8 mouse cellular contexts compared by ENCODE assay signal in genomic region chr4:35156751-35157611, GRCm38 (mm10). TPM values are rescaled to one million over a fixed set of nuclear protein-coding genes. Genes with fewer than 3 reads are reported as not detected.
A peak's percentile ranks its signal among the peaks of the same experiment; 100 is the strongest.
DNase-seq lines count a peak whose midpoint lies in the region; ATAC-seq and TF ChIP-seq lines count a peak whose summit lies in the region.

Gene Mob3b (minus strand): TSS chr4:35157484.

- no peaks in the 10 kb centered on the region for H3K9me3 ChIP-seq in forebrain, embryonic 14.5 days (replicated peaks; ENCODE audit: control insufficient read depth, low read length)
- no peaks in the 10 kb centered on the region for H3K9me3 ChIP-seq in liver, postnatal 0 days (ENCODE audit: low read length)
- H3K9me3 ChIP-seq in neural tube, embryonic 13.5 days, result no peaks in the 10 kb centered on the region

- peak within 1 kb of the TSS; percentile 60 for H3K9ac ChIP-seq in forebrain, embryonic 14.5 days (ENCODE audit: low read length)
- H3K9ac ChIP-seq in liver, postnatal 0 days (replicated peaks), result peak within 1 kb of the TSS; percentile 75
- H3K9ac ChIP-seq in neural tube, embryonic 13.5 days, result peak within 1 kb of the TSS; percentile 72

- TF ChIP-seq EP300 in liver, postnatal 0 days (IDR thresholded peaks at IDR 0.05; ENCODE audit: low read depth), result no peak

- intact Hi-C loops in heart, postnatal 14 days (cut with DNase I), result loop anchor here (1.0 to 5.0 kb wide), 4 partner anchors 40 to 199 kb away; no protein-coding TSS in a partner anchor

- H3K4me3 ChIP-seq in forebrain, embryonic 14.5 days (ENCODE audit: low read depth, low read length), result peak within 1 kb of the TSS; percentile 53
- H3K4me3 ChIP-seq in liver, postnatal 0 days (ENCODE audit: low read depth, low read length), result peak within 1 kb of the TSS; percentile 71
- peak within 1 kb of the TSS; percentile 59 for H3K4me3 ChIP-seq in neural tube, embryonic 13.5 days
- H3K4me3 ChIP-seq in testis, adult 2 months (ENCODE audit: control insufficient read depth, low read depth, low read length), result peak within 1 kb of the TSS; percentile 85

- DNase-seq in CD8-positive naive resting alpha-beta T cell, adult 2 months (ENCODE audit: low read depth in 2 of 2, low spot score in 2 of 2), result peak; percentile 81 to 88
- DNase-seq in forebrain, embryonic 14.5 days (ENCODE audit: low spot score), result peak; percentile 86
- DNase-seq in heart, postnatal 14 days, result peak; percentile 89 to 93
- peak; percentile 73 for DNase-seq in large intestine, adult 2 months (ENCODE audit: low read depth, low spot score)
- peak; percentile 89 for DNase-seq in liver, postnatal 0 days

- no peaks in the 10 kb centered on the region for H3K36me3 ChIP-seq in forebrain, embryonic 14.5 days (ENCODE audit: control insufficient read depth, insufficient read depth, low read length)
- no peaks in the 10 kb centered on the region for H3K36me3 ChIP-seq in liver, postnatal 0 days (replicated peaks; ENCODE audit: insufficient read depth, low read length)
- no peaks in the 10 kb centered on the region for H3K36me3 ChIP-seq in neural tube, embryonic 13.5 days
- no peaks in the 10 kb centered on the region for H3K36me3 ChIP-seq in testis, adult 2 months (ENCODE audit: control insufficient read depth, insufficient read depth, low read length)

- ATAC-seq in cerebellum, adult (ENCODE audit: insufficient number of reproducible peaks, low FRiP score, low TSS enrichment), result peak; percentile 83
- peak; percentile 91 for ATAC-seq in forebrain, embryonic 14.5 days
- peak; percentile 61 for ATAC-seq in liver, postnatal 0 days
- ATAC-seq in neural tube, embryonic 13.5 days (ENCODE audit: low read depth), result peak; percentile 89

- TF ChIP-seq CTCF in liver, postnatal 0 days (IDR thresholded peaks at IDR 0.05; ENCODE audit: low read depth), result peak; percentile 90
- peak; percentile 57; the same call in 1 of the 2 replicates for TF ChIP-seq CTCF in testis, adult 2 months (IDR thresholded peaks at IDR 0.05; ENCODE audit: control insufficient read depth, insufficient read depth, insufficient replicate concordance, low read depth, low read length)

- H3K4me2 ChIP-seq in forebrain, embryonic 14.5 days (ENCODE audit: low read length), result peak within 1 kb of the TSS; percentile 79
- H3K4me2 ChIP-seq in liver, postnatal 0 days (ENCODE audit: low read depth, low read length), result peak within 1 kb of the TSS; percentile 77
- H3K4me2 ChIP-seq in neural tube, embryonic 13.5 days, result peak within 1 kb of the TSS; percentile 97

- 0 out of 2 replicates have a peak, but pooled peaks cover 3% of the 10 kb centered on the region for H3K27me3 ChIP-seq in forebrain, embryonic 14.5 days (replicated peaks; ENCODE audit: control insufficient read depth, insufficient read depth, low read length)
- H3K27me3 ChIP-seq in liver, postnatal 0 days (ENCODE audit: insufficient read depth, low read length), result no peaks in the 10 kb centered on the region
- H3K27me3 ChIP-seq in neural tube, embryonic 13.5 days, result 0 out of 2 replicates have a peak, but pooled peaks cover 5% of the 10 kb centered on the region
- H3K27me3 ChIP-seq in testis, adult 2 months (ENCODE audit: control insufficient read depth, insufficient read depth, low read length), result 0 out of 2 replicates have a peak, but pooled peaks cover 2% of the 10 kb centered on the region

- peaks cover 5% of the 10 kb centered on the region; the same call in 1 of the 2 replicates for H3K4me1 ChIP-seq in forebrain, embryonic 14.5 days (ENCODE audit: control insufficient read depth, insufficient read depth, low read length)
- H3K4me1 ChIP-seq in liver, postnatal 0 days (ENCODE audit: insufficient read depth), result peaks cover 18% of the 10 kb centered on the region
- peaks cover 15% of the 10 kb centered on the region for H3K4me1 ChIP-seq in neural tube, embryonic 13.5 days (replicated peaks)
- H3K4me1 ChIP-seq in testis, adult 2 months (ENCODE audit: control insufficient read depth, insufficient read depth, low read length), result peaks cover 19% of the 10 kb centered on the region

- TF ChIP-seq POLR2A in testis, adult 2 months (IDR thresholded peaks at IDR 0.05; ENCODE audit: control insufficient read depth, low read depth, low read length), result peak; percentile 4; the same call in 1 of the 2 replicates

- H3K27ac ChIP-seq in forebrain, embryonic 14.5 days (ENCODE audit: low read depth, low read length), result peak within 1 kb of the TSS; percentile 45; the same call in 1 of the 2 replicates
- peak within 1 kb of the TSS; percentile 94 for H3K27ac ChIP-seq in liver, postnatal 0 days (ENCODE audit: low read depth)
- peak within 1 kb of the TSS; percentile 34 for H3K27ac ChIP-seq in neural tube, embryonic 13.5 days (replicated peaks)
- H3K27ac ChIP-seq in testis, adult 2 months (ENCODE audit: control insufficient read depth, insufficient read depth, low read depth, low read length), result peak within 1 kb of the TSS; percentile 13; the same call in 1 of the 2 replicates

- under 1% methylated on average over 50 of the region's 50 CpGs for WGBS in forebrain, embryonic 14.5 days
- under 1% methylated on average over 50 of the region's 50 CpGs for WGBS in large intestine, adult 2 months
- 2% methylated on average over 50 of the region's 50 CpGs for WGBS in liver, postnatal 0 days (ENCODE audit: insufficient replicate concordance)
- under 1% methylated on average over 50 of the region's 50 CpGs for WGBS in neural tube, embryonic 13.5 days

RNA-seq across cellular contexts. Expression of gene Mob3b, which starts in this region (rescaled TPM):
- polyA plus RNA-seq in forebrain, embryonic 14.5 days (2014; fragmentation: Nextera tagmentation; extraction: Ambion mirVana), result 4.6 and 6.3 TPM in 2 replicates
- 1 to 10 TPM; 1.1 to 1.8 TPM for total RNA-seq in heart, postnatal 14 days (2021)
- 6.7 and 18.2 TPM in 2 replicates for polyA plus RNA-seq in large intestine, adult 2 months (2012; rRNA removed)
- polyA plus RNA-seq in liver, postnatal 0 days (2015; fragmentation: Nextera tagmentation; extraction: Ambion mirVana), result 13.6 and 14.2 TPM in 2 replicates
- 3.6 and 5.1 TPM in 2 replicates for polyA plus RNA-seq in neural tube, embryonic 13.5 days (2015; fragmentation: Nextera tagmentation; extraction: Ambion mirVana)
- 1.3 and 1.4 TPM in 2 replicates for polyA plus RNA-seq in testis, adult 2 months (2012; rRNA removed)

Comparison
In these comparisons a context has a peak if more than half of its experiments do, and no peak if none do; other contexts are left out.
1. Peak in every context shown above with its lines: DNase-seq, ATAC-seq, H3K4me3 ChIP-seq and H3K27ac ChIP-seq.
2. H3K27ac ChIP-seq: peak in every context shown above with its lines; median percentile 94 in liver, postnatal 0 days; 45 in forebrain, embryonic 14.5 days; 34 in neural tube, embryonic 13.5 days; 13 in testis, adult 2 months.